ENCODE assay signal across 14 mouse cellular contexts in genomic region chr12:30198250-30198649, GRCm38 (mm10).
"Had no signal": no experiment of that assay in that cellular context is flagged by ENCODE, and none has a peak within 500 bp of the region (broad histone marks: within the 10 kb centered on the region; RNA-seq: fewer than 3 reads in every experiment).

No protein-coding gene starts in this region.

- H3K4me2 ChIP-seq: lung, embryonic 14.5 days; midbrain, embryonic 11.5 days; midbrain, embryonic 13.5 days; midbrain, embryonic 15.5 days; neural tube, embryonic 12.5 days; stomach, embryonic 15.5 days had no signal

- DNase-seq: lung, adult 18-20 months; lung, embryonic 14.5 days; lung, postnatal 10 days; lung, postnatal 4 days; right cerebral cortex, postnatal 14 days; thymus, adult 18-20 months; thymus, postnatal 14 days; thymus, postnatal 36 days had no signal

- H3K9ac ChIP-seq: lung, embryonic 14.5 days; midbrain, embryonic 13.5 days; midbrain, embryonic 15.5 days; neural tube, embryonic 12.5 days; stomach, embryonic 15.5 days had no signal

- H3K4me3 ChIP-seq: megakaryocyte, embryonic 14.5 days; midbrain, embryonic 13.5 days; midbrain, embryonic 15.5 days; neural tube, embryonic 12.5 days; stomach, embryonic 15.5 days had no signal

- H3K9me3 ChIP-seq: midbrain, embryonic 13.5 days; midbrain, embryonic 15.5 days; neural tube, embryonic 12.5 days; stomach, embryonic 15.5 days had no signal

- ATAC-seq: midbrain, embryonic 13.5 days; midbrain, embryonic 15.5 days had no signal

- H3K27me3 ChIP-seq: megakaryocyte, embryonic 14.5 days; midbrain, embryonic 13.5 days; midbrain, embryonic 15.5 days; neural tube, embryonic 12.5 days; stomach, embryonic 15.5 days had no signal

- H3K27ac ChIP-seq: midbrain, embryonic 13.5 days; midbrain, embryonic 15.5 days; neural tube, embryonic 12.5 days; stomach, embryonic 15.5 days had no signal

- H3K36me3 ChIP-seq: midbrain, embryonic 13.5 days; midbrain, embryonic 15.5 days; neural tube, embryonic 12.5 days; stomach, embryonic 15.5 days had no signal

- H3K4me1 ChIP-seq: megakaryocyte, embryonic 14.5 days; midbrain, embryonic 13.5 days; midbrain, embryonic 15.5 days; neural tube, embryonic 12.5 days; stomach, embryonic 15.5 days had no signal
